Mouse (Mus musculus) embryonic facial prominence, embryonic 12.5 days (tissue): Measurements from ENCODE around the gene Oxct2b. TPM values are rescaled to one million over a fixed set of nuclear protein-coding genes. Genes with fewer than 3 reads are reported as not detected.

Experiments
- ATAC-seq: fragments of 200-750 bp; cut with Nextera tagmentation; 2 replicates; pipeline ENCODE4 v1.8.0; 2017; ENCODE audit not compliant: insufficient number of reproducible peaks, insufficient read depth, low FRiP score, low TSS enrichment
- H3K27ac ChIP-seq: fragments of 300-500 bp; sonication (generic); 2 replicates; pipeline ENCODE4 v1.5.1; 2016; ENCODE audit warnings: mild to moderate bottlenecking
- H3K27me3 ChIP-seq: fragments of 300-500 bp; sonication (generic); 2 replicates; pipeline ENCODE4 v1.6.1; 2016; ENCODE audit warnings: mild to moderate bottlenecking, moderate library complexity
- H3K36me3 ChIP-seq: fragments of 300-500 bp; sonication (generic); 2 replicates; pipeline ENCODE4 v1.6.1; 2016; ENCODE audit warnings: mild to moderate bottlenecking
- H3K4me1 ChIP-seq: fragments of 300-500 bp; sonication (generic); 2 replicates; pipeline ENCODE4 v1.6.1; 2016
- H3K4me2 ChIP-seq: fragments of 300-500 bp; sonication (generic); replicated peaks from 2 replicates; pipeline ENCODE4 v1.6.1; 2016; ENCODE audit warnings: mild to moderate bottlenecking, moderate library complexity
- H3K4me3 ChIP-seq: fragments of 300-500 bp; sonication (generic); 2 replicates; pipeline ENCODE4 v1.5.1; 2016; ENCODE audit warnings: mild to moderate bottlenecking
- H3K9ac ChIP-seq: fragments of 300-500 bp; sonication (generic); 2 replicates; pipeline ENCODE4 v1.6.1; 2016; ENCODE audit warnings: mild to moderate bottlenecking, moderate library complexity
- H3K9me3 ChIP-seq: fragments of 300-500 bp; sonication (generic); 2 replicates; pipeline ENCODE4 v1.6.1; 2016; ENCODE audit warnings: mild to moderate bottlenecking, moderate library complexity
- WGBS: fragments of 180-500 bp; shearing (Covaris S2); methylation state at CpG from one replicate; pipeline ENCODE4 v1.1.7; 2016; 5-methylcytosine and 5-hydroxymethylcytosine counted together
- polyA plus RNA-seq: library from polyadenylated mRNA; unstranded; fragments of >200 nt; fragmentation: Nextera tagmentation; extraction: Ambion mirVana; gene quantifications from 2 replicates; pipeline ENCODE4 v1.2.1, GENCODE M21; 2016

Gene Oxct2b
- polyA plus RNA-seq: 0.15 and 0.31 TPM in 2 replicates

DNA sequence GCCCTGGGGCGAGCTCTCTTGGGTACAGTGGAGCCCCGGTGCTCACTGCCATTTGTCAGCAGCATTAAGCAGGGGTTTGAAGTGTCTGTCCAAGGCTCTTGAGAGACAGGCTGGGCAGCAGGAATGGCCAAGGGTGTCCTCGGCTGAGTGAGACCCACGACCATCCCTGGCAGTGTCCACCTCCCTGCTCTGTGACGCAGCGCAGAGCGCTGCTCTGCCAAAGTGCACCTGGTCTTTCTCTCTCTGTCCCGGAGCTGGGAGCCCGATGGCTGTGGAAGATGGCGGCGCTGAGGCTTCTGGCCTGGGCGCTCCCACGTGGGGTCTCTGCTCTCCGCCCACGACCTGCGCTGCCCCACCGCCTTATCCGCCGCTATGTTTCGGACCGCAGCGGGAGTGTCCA is at the start of gene Oxct2b:
Oxct2b (plus strand) TSS at position 256 of the 400 bp plus-strand sequence.
- H3K9me3 ChIP-seq: no peaks in the 10 kb centered on the region
- no peaks in the 10 kb centered on the region for H3K36me3 ChIP-seq
- H3K27me3 ChIP-seq: peaks cover 21% of the 10 kb centered on the region
- no peak for ATAC-seq
- H3K4me1 ChIP-seq: no peaks in the 10 kb centered on the region
- peak within 1 kb of the TSS; percentile 57 for H3K4me2 ChIP-seq
- 0 out of 2 replicates have a peak within 1 kb of the TSS, but pooled peaks have one; percentile 39 for H3K9ac ChIP-seq
- WGBS: 15% methylated on average over 22 of the region's 22 CpGs
- no peak within 1 kb of the TSS for H3K27ac ChIP-seq
- H3K4me3 ChIP-seq: peak within 1 kb of the TSS; percentile 36

DNA sequence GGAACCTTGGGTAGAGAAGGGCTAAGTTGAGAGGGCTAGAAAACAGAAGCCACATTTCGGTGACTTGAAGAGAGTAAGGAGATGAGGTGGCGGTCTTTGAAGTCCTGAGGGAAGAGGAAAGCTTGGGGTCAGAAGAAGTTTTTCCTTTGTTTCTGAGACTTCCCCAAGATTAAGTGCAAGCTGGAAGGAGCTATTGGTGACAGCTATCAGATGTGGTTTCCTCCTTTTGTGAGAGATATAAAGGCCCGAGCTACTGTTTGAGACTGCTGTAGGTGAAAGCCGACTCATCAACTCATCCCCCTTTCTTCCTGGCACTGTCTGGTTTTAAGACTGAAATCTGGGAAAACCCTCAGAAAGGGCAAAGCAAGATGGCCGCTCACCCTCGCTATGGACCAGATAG is 47.4 kb upstream of the Oxct2b start:
- Histone ChIP-seq H3K27ac (no peak overlapping the region), H3K9ac (no peak overlapping the region), H3K4me2 (no peak overlapping the region), H3K36me3 (no peaks in the 10 kb centered on the region), H3K4me3 (no peak overlapping the region), H3K4me1 (no peaks in the 10 kb centered on the region), H3K27me3 (no peaks in the 10 kb centered on the region), H3K9me3 (no peaks in the 10 kb centered on the region)
- ATAC-seq: no peak
- WGBS: 77% methylated on average over 6 of the region's 6 CpGs

DNA sequence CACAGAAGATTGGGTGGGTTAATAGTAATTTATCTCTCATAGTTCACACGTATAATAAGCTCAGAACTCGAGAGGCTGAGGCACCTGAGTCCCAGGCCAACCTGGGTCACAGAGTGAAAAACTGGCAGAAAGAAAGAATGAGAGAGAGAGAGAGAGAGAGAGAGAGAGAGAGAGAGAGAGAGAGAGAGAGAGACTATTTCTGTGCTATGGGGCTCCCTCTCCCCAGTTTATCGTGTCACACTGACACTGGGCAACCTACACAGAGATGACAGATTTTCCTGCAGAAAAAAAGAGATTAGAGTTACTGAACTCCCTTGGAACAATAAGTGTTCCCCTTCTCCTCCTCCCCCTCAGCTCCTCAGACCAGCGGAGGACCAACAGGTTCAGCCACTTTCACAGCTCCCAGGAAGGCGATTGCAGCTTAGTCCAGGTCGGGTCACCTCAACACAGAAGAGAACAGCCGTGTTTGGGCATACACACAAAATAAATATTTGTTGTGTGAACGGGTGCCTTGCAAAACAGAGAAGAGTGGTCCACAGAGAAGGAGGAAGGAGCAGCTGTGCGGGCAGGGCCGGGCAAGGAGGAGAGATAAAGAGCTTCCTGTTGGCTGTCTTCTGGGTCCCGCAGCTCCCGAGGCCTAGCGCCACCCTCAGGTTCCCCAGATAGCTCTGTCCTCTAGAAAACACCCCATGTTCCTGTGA is 44.6 kb upstream of the Oxct2b start:
- no peak for ATAC-seq
- Histone ChIP-seq H3K4me1 (no peaks in the 10 kb centered on the region), H3K4me2 (0 out of 2 replicates have a peak overlapping the region, but pooled peaks have one; percentile 19), H3K36me3 (no peaks in the 10 kb centered on the region), H3K27ac (no peak overlapping the region), H3K9ac (0 out of 2 replicates have a peak overlapping the region, but pooled peaks have one; percentile 8), H3K27me3 (no peaks in the 10 kb centered on the region), H3K9me3 (no peaks in the 10 kb centered on the region), H3K4me3 (no peak overlapping the region)
- WGBS: 7% methylated on average over 13 of the region's 13 CpGs

DNA sequence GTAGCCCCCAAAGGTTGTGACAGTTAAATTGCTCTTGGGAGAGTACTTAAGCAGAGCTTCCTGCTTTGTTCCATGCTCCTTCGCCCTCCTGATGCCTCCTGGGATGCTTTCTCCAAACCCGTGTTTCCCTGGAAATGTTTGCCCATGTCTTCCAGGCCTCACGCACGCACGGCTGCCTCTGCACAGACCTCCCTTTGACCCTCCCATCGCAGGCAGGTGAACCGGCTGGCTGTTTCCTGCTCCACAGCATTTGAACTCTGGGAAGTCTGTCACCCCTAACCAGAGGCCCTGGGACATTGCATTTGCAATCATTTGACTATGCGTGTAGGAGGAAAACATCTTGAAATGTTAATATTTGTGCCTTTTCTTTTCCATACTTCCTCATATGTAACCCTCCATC is 39.1 kb upstream of the Oxct2b start:
- ATAC-seq: no peak
- Histone ChIP-seq H3K9ac (no peak overlapping the region), H3K9me3 (no peaks in the 10 kb centered on the region), H3K36me3 (no peaks in the 10 kb centered on the region), H3K4me2 (no peak overlapping the region), H3K4me3 (no peak overlapping the region), H3K4me1 (no peaks in the 10 kb centered on the region), H3K27ac (no peak overlapping the region), H3K27me3 (no peaks in the 10 kb centered on the region)
- WGBS: 62% methylated on average over 8 of the region's 8 CpGs

DNA sequence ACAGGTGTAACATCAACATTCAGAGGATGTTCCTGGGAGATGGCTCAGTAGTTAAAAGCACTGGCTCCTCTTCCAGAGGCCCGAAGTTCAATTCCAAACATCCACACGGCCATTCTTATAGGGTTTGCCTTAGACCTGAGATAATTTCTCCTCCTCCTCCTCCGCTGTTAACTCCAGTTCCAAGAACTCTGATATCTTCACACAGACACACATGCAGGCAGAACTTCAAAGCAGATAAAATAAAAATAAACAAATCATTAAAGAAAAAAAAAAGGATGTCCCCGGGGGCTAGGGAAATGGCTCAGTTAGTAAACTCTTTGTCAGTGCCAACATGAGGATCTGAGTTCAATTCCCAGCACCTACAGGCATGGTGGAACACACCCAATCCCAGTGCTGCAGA is 37.8 kb upstream of the Oxct2b start:
- no peaks in the 10 kb centered on the region for H3K4me1 ChIP-seq
- H3K4me2 ChIP-seq: no peak overlapping the region
- no peak overlapping the region for H3K4me3 ChIP-seq
- no peaks in the 10 kb centered on the region for H3K36me3 ChIP-seq
- ATAC-seq: no peak
- no peaks in the 10 kb centered on the region for H3K9me3 ChIP-seq
- H3K27ac ChIP-seq: no peak overlapping the region
- WGBS: 76% methylated on average over 4 of the region's 4 CpGs
- H3K9ac ChIP-seq: no peak overlapping the region
- H3K27me3 ChIP-seq: no peaks in the 10 kb centered on the region

DNA sequence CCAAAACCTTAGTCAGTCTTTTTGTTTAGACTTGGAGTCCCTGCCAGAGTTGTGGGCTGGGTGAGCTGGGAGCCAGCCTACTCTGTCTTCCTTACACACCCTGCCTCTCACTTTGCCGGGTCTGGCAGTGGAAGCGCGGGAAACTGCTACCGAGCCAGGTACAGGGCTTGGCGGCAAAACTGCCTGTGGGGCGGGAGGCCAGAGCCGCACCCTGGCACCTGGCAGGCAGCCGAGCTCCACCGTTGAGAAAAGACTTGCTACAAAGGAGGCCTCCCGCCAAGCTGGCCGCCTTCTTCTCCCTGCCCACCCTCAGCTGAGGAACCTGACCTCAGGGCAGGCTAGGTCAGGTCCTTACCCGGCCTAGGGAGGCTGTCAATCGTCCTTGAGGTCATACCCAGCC is 35.3 kb upstream of the Oxct2b start:
- Histone ChIP-seq H3K27me3 (no peaks in the 10 kb centered on the region), H3K27ac (no peak overlapping the region), H3K4me3 (no peak overlapping the region), H3K9ac (no peak overlapping the region), H3K36me3 (no peaks in the 10 kb centered on the region), H3K4me2 (no peak overlapping the region), H3K9me3 (no peaks in the 10 kb centered on the region), H3K4me1 (no peaks in the 10 kb centered on the region)
- no peak for ATAC-seq
- WGBS: 44% methylated on average over 13 of the region's 13 CpGs

DNA sequence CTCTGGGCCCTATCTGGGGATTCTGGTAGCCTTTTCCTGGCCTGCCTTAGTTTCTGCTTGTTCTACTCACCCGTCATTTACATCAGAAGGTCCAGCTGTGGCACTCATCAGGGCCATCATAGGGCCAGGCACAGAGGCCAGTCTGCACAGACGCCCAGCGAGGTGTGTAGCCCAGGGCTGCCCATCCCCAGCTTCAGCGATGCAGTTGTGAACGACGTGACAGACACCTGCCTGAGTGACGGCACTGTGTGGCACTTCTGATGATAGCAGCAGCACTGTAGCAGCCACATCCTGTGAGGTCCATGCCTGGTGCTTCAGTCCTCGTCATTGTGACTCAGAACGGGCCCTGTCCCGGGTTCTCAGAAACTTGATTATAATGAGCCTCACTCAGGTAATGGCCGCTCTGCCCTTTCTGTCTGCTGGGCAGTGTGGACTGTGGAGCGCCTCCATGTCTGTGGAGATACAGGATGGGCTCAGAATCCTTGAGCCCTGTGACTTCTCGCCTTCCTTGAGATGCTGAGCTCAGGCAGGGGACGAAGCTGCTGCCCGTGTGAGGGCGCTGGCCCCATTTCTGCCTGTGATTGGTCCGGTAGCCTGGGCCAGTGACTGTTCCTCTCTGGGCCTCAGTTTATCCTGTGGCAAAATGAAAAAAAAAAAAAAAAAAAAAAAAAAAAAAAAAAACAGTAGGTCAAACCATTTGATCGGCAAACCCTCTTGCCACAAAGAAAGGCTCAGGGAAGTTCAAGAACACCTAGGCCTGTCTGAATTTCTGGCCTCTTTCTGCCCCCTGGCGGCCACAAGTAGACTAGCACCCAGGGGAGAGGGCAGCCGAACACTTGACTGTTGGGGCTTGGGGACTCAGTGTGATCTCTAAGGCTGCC is 33.5 kb upstream of the Oxct2b start:
- ATAC-seq: peak; percentile 36; the same call in 1 of the 2 replicates
- Histone ChIP-seq H3K4me1 (no peaks in the 10 kb centered on the region), H3K27ac (0 out of 2 replicates have a peak overlapping the region, but pooled peaks have one; percentile 11), H3K4me3 (no peak overlapping the region), H3K27me3 (no peaks in the 10 kb centered on the region), H3K9me3 (no peaks in the 10 kb centered on the region), H3K36me3 (no peaks in the 10 kb centered on the region), H3K4me2 (no peak overlapping the region), H3K9ac (no peak overlapping the region)
- 70% methylated on average over 20 of the region's 20 CpGs for WGBS

DNA sequence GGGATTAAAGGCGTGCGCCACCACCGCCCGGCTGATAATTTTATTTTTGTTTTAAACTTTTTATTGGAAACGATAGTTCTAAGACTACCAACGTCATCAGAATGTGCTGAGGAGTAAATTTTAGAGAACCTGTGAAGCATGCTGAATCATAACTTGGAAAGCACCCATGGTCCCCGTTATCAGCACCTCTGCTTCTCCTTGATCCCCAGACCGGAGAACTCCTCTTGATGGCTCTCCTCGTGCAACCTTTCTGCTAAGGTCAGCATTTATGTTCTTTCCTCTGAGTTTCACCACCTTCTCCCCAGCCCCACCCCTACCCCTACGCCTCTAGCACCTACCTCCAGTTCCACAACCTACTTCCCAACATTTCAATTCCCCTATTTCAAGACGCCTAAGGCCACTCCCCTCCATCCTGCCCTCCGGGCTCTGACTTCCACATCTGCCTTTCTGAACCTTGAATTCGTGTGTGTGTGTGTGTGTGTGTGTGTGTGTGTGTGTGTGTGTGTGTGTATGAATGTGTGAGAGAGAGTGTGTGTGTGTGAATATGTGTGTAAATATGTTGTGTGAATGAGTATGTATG is 32.7 kb upstream of the Oxct2b start:
- Histone ChIP-seq H3K27ac (no peak overlapping the region), H3K4me1 (no peaks in the 10 kb centered on the region), H3K4me2 (no peak overlapping the region), H3K9me3 (no peaks in the 10 kb centered on the region), H3K9ac (no peak overlapping the region), H3K36me3 (no peaks in the 10 kb centered on the region), H3K27me3 (no peaks in the 10 kb centered on the region), H3K4me3 (no peak overlapping the region)
- ATAC-seq: no peak
- 68% methylated on average over 13 of the region's 13 CpGs for WGBS

DNA sequence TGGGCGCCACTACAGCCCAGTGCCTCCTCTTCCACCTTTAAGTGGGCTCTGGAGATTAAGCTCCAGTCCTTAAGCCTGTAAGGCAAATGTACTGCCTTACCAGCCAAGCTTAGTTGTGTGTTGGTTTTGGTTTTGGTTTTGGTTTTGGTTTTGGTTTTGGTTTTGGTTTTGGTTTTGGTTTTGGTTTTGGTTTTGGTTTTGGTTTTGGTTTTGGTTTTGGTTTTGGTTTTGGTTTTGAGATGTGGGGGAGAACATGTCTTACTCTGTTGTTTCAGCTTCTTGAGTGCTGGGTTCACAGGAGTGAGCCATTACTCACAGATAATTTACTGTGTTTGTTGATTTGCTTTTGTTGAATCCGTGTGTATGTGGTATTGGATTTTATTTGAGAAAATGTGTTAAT is 30.8 kb upstream of the Oxct2b start:
- Histone ChIP-seq H3K9me3 (no peaks in the 10 kb centered on the region), H3K4me3 (no peak overlapping the region), H3K27me3 (no peaks in the 10 kb centered on the region), H3K9ac (no peak overlapping the region), H3K27ac (no peak overlapping the region), H3K4me2 (no peak overlapping the region), H3K4me1 (no peaks in the 10 kb centered on the region), H3K36me3 (no peaks in the 10 kb centered on the region)
- 76% methylated on average over 2 of the region's 2 CpGs for WGBS
- ATAC-seq: no peak

DNA sequence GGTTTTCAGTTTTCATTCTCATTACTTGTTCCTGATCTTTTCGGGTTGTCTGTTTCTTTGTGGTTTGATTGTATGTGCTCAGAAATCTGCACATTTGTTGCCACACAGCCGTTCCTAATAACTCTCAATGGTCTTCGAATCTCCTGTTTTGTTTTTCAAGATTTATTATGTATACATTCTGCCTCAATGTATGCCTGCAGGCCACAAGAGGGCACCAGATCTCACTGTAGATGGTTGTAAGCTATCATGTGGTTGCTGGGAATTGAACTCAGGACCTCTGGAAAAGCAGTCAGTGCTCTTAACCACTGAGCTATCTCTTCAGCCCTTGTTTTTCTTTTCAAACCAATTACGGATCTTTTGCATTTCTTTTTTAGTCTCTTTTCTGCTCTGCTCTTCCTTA is 29.7 kb upstream of the Oxct2b start:
- Histone ChIP-seq H3K4me2 (no peak overlapping the region), H3K36me3 (no peaks in the 10 kb centered on the region), H3K27ac (no peak overlapping the region), H3K9me3 (no peaks in the 10 kb centered on the region), H3K27me3 (no peaks in the 10 kb centered on the region), H3K4me1 (no peaks in the 10 kb centered on the region), H3K4me3 (no peak overlapping the region), H3K9ac (no peak overlapping the region)
- no peak for ATAC-seq
- 84% methylated on average over 4 of the region's 4 CpGs for WGBS

DNA sequence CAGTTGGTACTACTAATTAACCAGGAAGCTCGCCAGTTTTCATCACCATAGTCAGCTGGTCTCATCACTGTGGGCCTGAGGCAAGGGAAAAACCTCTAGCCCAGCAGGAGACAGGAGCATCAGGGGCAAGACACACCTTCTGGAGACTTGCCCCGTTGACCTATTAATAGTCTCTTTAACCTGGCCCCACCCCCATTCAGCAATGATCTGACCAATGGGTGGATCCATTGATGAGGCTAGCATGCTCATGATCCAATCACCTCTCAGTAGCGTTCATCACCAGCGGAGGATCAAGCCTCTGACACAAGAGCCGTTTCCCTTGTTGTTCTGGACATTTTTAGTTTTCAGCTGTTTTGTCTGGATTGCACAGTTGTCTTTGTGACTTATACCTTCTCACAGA is 23.4 kb upstream of the Oxct2b start:
- H3K4me1 ChIP-seq: peaks cover 6% of the 10 kb centered on the region
- H3K36me3 ChIP-seq: no peaks in the 10 kb centered on the region
- 67% methylated on average over 5 of the region's 5 CpGs for WGBS
- no peak overlapping the region for H3K4me2 ChIP-seq
- H3K9ac ChIP-seq: no peak overlapping the region
- ATAC-seq: no peak
- H3K27ac ChIP-seq: no peak overlapping the region
- H3K9me3 ChIP-seq: no peaks in the 10 kb centered on the region
- H3K27me3 ChIP-seq: no peaks in the 10 kb centered on the region
- H3K4me3 ChIP-seq: no peak overlapping the region
